Mouse (Mus musculus): ENCODE measurements around the gene Acsm3. TPM values are rescaled to one million over a fixed set of nuclear protein-coding genes. Genes with fewer than 3 reads are reported as not detected.

Acsm3 gene
- total and polyA plus RNA-seq, 2 experiments from 2014 or later, result 0.08 TPM; not detected in 1

GRCm38 (mm10) chr7:119784908-119785307 is 24.2 kb downstream of the Acsm3 start:
- Histone ChIP-seq H3K4me2 (ENCODE audit: low read depth, low read length) (no peak overlapping the region), H3K27me3 (ENCODE audit: control insufficient read depth, insufficient read depth, low read length) (no peaks in the 10 kb centered on the region), H3K9me3 (replicated peaks; ENCODE audit: control insufficient read depth, low read length) (no peaks in the 10 kb centered on the region), H3K36me3 (replicated peaks; ENCODE audit: control insufficient read depth, insufficient read depth, low read length) (peaks cover 51% of the 10 kb centered on the region), H3K9ac (replicated peaks; ENCODE audit: low read depth, low read length) (no peak overlapping the region), H3K4me1 (ENCODE audit: control insufficient read depth, insufficient read depth) (no peaks in the 10 kb centered on the region), H3K27ac (ENCODE audit: low read depth) (no peak overlapping the region), H3K4me3 (ENCODE audit: low read depth, low read length) (no peak overlapping the region)
- ATAC-seq (ENCODE audit: insufficient read depth, low read depth) (no peak), DNase-seq (ENCODE audit: low spot score) (no peak)
- 82% methylated on average over 5 of the region's 5 CpGs for WGBS
- no peak for TF ChIP-seq EP300 (IDR thresholded peaks at IDR 0.05; ENCODE audit: low read depth)
- no peak for TF ChIP-seq CTCF (IDR thresholded peaks at IDR 0.05; ENCODE audit: low read depth)

GRCm38 (mm10) chr7:119789024-119789423 is 28.3 kb downstream of the Acsm3 start:
- Histone ChIP-seq H3K4me3 (ENCODE audit: low read depth, low read length) (no peak overlapping the region), H3K9ac (replicated peaks; ENCODE audit: low read depth, low read length) (no peak overlapping the region), H3K4me1 (ENCODE audit: control insufficient read depth, insufficient read depth) (no peaks in the 10 kb centered on the region), H3K36me3 (replicated peaks; ENCODE audit: control insufficient read depth, insufficient read depth, low read length) (peaks cover 46% of the 10 kb centered on the region), H3K27me3 (ENCODE audit: control insufficient read depth, insufficient read depth, low read length) (no peaks in the 10 kb centered on the region), H3K9me3 (replicated peaks; ENCODE audit: control insufficient read depth, low read length) (no peaks in the 10 kb centered on the region), H3K27ac (ENCODE audit: low read depth) (no peak overlapping the region), H3K4me2 (ENCODE audit: low read depth, low read length) (no peak overlapping the region)
- TF ChIP-seq CTCF (IDR thresholded peaks at IDR 0.05; ENCODE audit: low read depth) (no peak), EP300 (IDR thresholded peaks at IDR 0.05; ENCODE audit: low read depth) (no peak)
- no peak for ATAC-seq (ENCODE audit: insufficient read depth, low read depth)
- 86% methylated on average over 3 of the region's 3 CpGs for WGBS
- DNase-seq (ENCODE audit: low spot score), result no peak

- Histone ChIP-seq H3K27me3 (ENCODE audit: control insufficient read depth, insufficient read depth, low read length) (no peaks in the 10 kb centered on the region), H3K27ac (ENCODE audit: low read depth) (peak within 1 kb of the TSS; percentile 66), H3K9ac (replicated peaks; ENCODE audit: low read depth, low read length) (peak within 1 kb of the TSS; percentile 79), H3K36me3 (replicated peaks; ENCODE audit: control insufficient read depth, insufficient read depth, low read length) (peaks cover 16% of the 10 kb centered on the region), H3K4me2 (ENCODE audit: low read depth, low read length) (peak within 1 kb of the TSS; percentile 79), H3K4me1 (ENCODE audit: control insufficient read depth, insufficient read depth) (peaks cover 6% of the 10 kb centered on the region; the same call in 1 of the 2 replicates), H3K9me3 (replicated peaks; ENCODE audit: control insufficient read depth, low read length) (no peaks in the 10 kb centered on the region), H3K4me3 (ENCODE audit: low read depth, low read length) (peak within 1 kb of the TSS; percentile 84)
- WGBS, result under 1% methylated on average over 53 of the region's 53 CpGs
- TF ChIP-seq EP300 (IDR thresholded peaks at IDR 0.05; ENCODE audit: low read depth) (no peak), CTCF (IDR thresholded peaks at IDR 0.05; ENCODE audit: low read depth) (no peak)
- peak; percentile 98 for ATAC-seq (ENCODE audit: insufficient read depth, low read depth)
- peak; percentile 89 for DNase-seq (ENCODE audit: low spot score)
Observed at GRCm38 (mm10) chr7:119793586-119794250, 33.0 kb downstream of the Acsm3 start, which contains the start of the genes Rexo5 and Eri2. TSS of gene Rexo5 (plus strand) at chr7:119794006. TSS of gene Eri2 (minus strand) at chr7:119794058.

GRCm38 (mm10) chr7:119794251-119794638 is 33.5 kb downstream of the Acsm3 start:
- DNase-seq (ENCODE audit: low spot score), result peak; percentile 46
- WGBS, result 0% methylated on average over 21 of the region's 21 CpGs
- Histone ChIP-seq H3K27me3 (ENCODE audit: control insufficient read depth, insufficient read depth, low read length) (no peaks in the 10 kb centered on the region), H3K4me3 (ENCODE audit: low read depth, low read length) (peak overlapping the region; percentile 84), H3K4me1 (ENCODE audit: control insufficient read depth, insufficient read depth) (peaks cover 6% of the 10 kb centered on the region; the same call in 1 of the 2 replicates), H3K9me3 (replicated peaks; ENCODE audit: control insufficient read depth, low read length) (no peaks in the 10 kb centered on the region), H3K9ac (replicated peaks; ENCODE audit: low read depth, low read length) (peak overlapping the region; percentile 79), H3K36me3 (replicated peaks; ENCODE audit: control insufficient read depth, insufficient read depth, low read length) (peaks cover 11% of the 10 kb centered on the region), H3K27ac (ENCODE audit: low read depth) (peak overlapping the region; percentile 66), H3K4me2 (ENCODE audit: low read depth, low read length) (peak overlapping the region; percentile 79)
- ATAC-seq (ENCODE audit: insufficient read depth, low read depth), result peak; percentile 50
- no peak for TF ChIP-seq CTCF (IDR thresholded peaks at IDR 0.05; ENCODE audit: low read depth)
- TF ChIP-seq EP300 (IDR thresholded peaks at IDR 0.05; ENCODE audit: low read depth), result no peak

GRCm38 (mm10) chr7:119795311-119795710 is 34.6 kb downstream of the Acsm3 start:
- TF ChIP-seq CTCF (IDR thresholded peaks at IDR 0.05; ENCODE audit: low read depth) (no peak), EP300 (IDR thresholded peaks at IDR 0.05; ENCODE audit: low read depth) (no peak)
- Histone ChIP-seq H3K36me3 (replicated peaks; ENCODE audit: control insufficient read depth, insufficient read depth, low read length) (0 out of 2 replicates have a peak, but pooled peaks cover 3% of the 10 kb centered on the region), H3K27me3 (ENCODE audit: control insufficient read depth, insufficient read depth, low read length) (no peaks in the 10 kb centered on the region), H3K4me2 (ENCODE audit: low read depth, low read length) (peak overlapping the region; percentile 43; the same call in 1 of the 2 replicates), H3K4me1 (ENCODE audit: control insufficient read depth, insufficient read depth) (peaks cover 6% of the 10 kb centered on the region; the same call in 1 of the 2 replicates), H3K9me3 (replicated peaks; ENCODE audit: control insufficient read depth, low read length) (no peaks in the 10 kb centered on the region), H3K4me3 (ENCODE audit: low read depth, low read length) (0 out of 2 replicates have a peak overlapping the region, but pooled peaks have one; percentile 1), H3K9ac (replicated peaks; ENCODE audit: low read depth, low read length) (no peak overlapping the region), H3K27ac (ENCODE audit: low read depth) (no peak overlapping the region)
- DNase-seq (ENCODE audit: low spot score) (no peak), ATAC-seq (ENCODE audit: insufficient read depth, low read depth) (no peak)

Data from heart, postnatal 0 days (tissue).